Mouse (Mus musculus) T-helper 2 cell (primary cell): ENCODE results near the gene Rpusd2.

Experiments used
- in situ Hi-C: fragments of 300-600 bp; cut with MboI, MseI; formaldehyde crosslinking; loops from one replicate; pipeline ENCODE4 v1.15.1; 2025; ENCODE audit warnings: high pct_unique_total_duplicates

Rpusd2 gene

GRCm38 (mm10) chr2:119032191-119032590, 2.4 kb upstream of the Rpusd2 start:
- in situ Hi-C loops: no loop called here

- in situ Hi-C loops: no loop called here
Observed at GRCm38 (mm10) chr2:119035397-119035745, 781 bp downstream of the Rpusd2 start.

GRCm38 (mm10) chr2:119040882-119041281, 6.3 kb downstream of the Rpusd2 start:
- in situ Hi-C loops: no loop called here

DNA sequence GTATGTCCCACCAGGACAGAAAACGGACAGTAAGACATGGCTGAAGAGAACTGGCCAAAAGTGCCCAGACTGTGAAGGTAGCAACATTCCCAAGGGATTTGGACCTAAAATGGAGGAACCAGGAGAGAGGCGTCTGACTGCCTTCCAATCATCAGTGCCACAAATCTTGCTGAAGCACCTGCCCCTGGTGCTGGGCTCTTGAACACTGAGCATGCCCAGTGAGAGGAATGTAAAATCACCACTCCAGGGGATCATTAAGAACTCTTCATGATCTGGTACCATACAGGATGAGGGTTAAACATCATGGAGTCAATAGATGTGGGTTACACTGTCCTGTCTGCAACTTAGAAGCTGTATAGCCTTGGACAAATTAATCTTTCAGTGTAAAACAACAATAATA, 10.6 kb downstream of the Rpusd2 start:
- in situ Hi-C loops: no loop called here

DNA sequence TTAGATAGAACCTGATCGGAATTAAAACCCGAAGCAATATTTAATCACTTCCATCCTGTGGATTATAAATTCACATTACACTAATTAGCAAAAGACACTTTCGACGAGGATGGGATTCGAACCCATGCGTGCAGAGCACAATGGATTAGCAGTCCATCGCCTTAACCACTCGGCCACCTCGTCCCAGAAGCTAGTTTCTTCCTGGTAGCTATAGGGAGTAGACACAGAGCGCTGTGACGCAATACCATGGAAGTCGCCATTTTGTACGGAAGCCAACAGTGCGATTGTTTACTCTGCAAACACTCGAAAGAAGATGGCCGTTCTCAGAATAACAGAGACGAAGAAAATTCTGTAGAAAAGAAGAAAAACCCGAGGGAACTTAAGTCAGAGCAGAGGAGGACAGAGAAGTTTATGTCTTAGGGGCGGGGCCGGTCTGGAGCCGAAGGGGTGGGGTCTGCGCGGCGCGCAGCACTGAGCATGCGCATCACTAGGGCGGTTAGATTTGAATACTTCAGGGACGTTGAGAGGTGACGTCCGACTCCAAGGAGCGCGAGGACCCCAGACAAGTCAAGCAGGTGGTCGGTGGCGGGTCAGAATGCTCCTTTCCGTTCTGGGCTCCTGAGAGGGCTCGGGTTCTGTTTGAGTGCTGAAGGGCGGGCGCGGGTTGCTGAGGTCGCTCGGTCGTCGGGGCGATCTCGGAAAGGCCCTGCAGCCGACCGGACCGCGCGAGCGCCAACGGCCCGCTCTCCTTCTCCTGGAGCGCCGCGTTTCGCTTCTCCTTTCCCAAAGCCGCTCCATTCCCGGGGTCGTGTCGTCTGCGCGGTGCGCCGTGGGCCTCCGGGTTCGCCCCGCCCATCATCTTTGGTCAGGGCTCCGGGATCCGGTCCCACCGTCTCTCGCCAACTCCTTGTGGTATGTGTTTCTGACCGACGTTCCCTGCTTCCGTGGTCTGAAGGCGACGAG, 12.3 kb downstream of the Rpusd2 start, which contains the start of gene Knl1:
TSS of gene Knl1 (plus strand) at position 471 of the 963 bp plus-strand sequence.
- in situ Hi-C loops: no loop called here

GRCm38 (mm10) chr2:119047849-119048248, 13.3 kb downstream of the Rpusd2 start:
- in situ Hi-C loops: no loop called here

GRCm38 (mm10) chr2:119050132-119050650, 15.6 kb downstream of the Rpusd2 start:
- in situ Hi-C loops: no loop called here

DNA sequence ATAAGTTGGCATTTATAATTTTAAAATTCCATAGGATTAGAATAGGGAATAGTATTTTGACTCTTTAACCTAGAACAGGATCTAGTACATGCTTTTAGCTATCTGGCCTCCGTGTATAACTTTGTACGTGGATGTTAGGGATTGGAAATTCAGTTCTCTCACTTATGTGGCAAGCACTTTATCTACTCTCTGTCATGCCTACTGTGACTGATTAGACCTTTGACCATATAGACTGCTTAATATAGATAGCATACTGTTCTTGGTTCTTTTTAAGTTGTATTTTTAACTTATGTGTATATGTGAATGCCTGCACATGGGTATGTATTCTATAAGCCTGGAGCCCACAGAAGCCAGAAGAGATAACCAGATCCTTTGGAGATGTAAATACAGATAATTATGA, 25.5 kb downstream of the Rpusd2 start:
- in situ Hi-C loops: no loop called here

DNA sequence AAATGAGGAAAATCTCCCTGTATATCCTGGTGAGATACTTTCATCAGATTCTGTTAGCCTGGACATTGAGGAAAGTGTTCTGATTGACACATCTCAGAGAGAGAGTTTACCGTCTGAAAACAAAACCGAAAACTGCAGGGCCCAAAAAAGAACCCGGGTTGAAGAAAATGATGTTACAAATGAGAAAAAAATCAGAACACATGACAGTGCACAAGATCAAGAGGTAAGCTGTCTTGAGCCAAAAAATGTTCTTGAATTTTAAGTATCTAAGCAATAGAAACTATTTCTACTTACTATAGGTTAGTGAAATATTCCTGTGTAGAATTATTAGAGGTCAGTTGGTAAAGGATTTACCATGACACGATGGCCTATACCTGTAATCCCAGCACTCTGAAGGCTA, 37.8 kb downstream of the Rpusd2 start:
- in situ Hi-C loops: no loop called here

DNA sequence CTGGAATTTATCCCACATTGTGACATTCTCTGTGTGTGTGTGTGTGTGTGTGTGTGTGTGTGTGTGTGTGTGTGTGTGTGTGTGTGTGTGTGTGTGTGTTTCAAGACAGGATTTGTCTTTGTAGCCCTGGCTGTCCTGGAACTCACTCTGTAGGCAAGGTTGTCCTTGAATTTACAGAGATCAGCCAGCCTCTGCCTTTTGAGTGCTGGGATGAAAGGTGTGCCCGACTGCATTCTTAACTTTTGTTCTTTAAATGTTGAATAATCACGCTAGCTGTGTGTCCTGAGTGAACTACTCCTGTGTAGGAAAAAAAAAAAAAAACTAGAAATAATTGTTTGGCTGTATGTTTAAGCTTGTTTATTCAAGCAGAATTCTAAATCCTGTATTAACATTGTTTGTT, 51.6 kb downstream of the Rpusd2 start:
- in situ Hi-C loops: no loop called here
